Mouse (Mus musculus): Measurements from ENCODE around the gene Ntf3.

- TF ChIP-seq POLR2A (IDR thresholded peaks at IDR 0.05; ENCODE audit: insufficient read depth, low read depth, low read length) = no peak
- TF ChIP-seq CTCF (IDR thresholded peaks at IDR 0.05; ENCODE audit: insufficient read depth, low read depth, low read length) = no peak
Measured at GRCm38 (mm10) chr6:126166548-126167207, at the start of gene Ntf3.

All from olfactory bulb, adult 2 months (tissue).